Mouse (Mus musculus): ENCODE measurements around the gene Nos1. TPM values are rescaled to one million over a fixed set of nuclear protein-coding genes. Genes with fewer than 3 reads are reported as not detected.
"Not testable (repeated sequence)": the region's sequence is repeated elsewhere in the genome, so short reads cannot be mapped to it uniquely, and the experiment has no call there.

Gene Nos1
- total RNA-seq, 1 experiment from 2014 or later = not detected

DNA sequence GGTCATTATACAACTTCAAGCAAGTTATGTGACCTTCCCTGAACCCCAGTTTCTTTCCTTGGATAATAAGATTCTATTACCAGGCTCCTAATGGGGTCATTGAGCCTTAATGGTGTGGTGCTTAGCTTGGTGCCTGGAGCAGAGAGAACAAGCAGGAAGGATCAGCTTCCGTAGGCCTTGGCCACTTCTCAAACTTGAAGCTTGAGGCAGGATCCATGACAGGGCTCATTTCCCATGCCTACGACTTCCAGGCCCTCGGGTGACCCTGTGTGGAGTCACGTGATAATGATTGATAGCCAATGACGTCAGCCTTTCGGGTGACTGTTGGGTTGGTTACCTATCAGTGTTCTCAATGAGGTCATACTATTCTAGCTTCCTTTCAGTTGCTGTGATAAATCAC lies 46.5 kb downstream of the Nos1 start:
- no peak for ATAC-seq (replicated peaks; ENCODE audit: insufficient number of reproducible peaks, low FRiP score, low TSS enrichment, poor library complexity, severe bottlenecking)

DNA sequence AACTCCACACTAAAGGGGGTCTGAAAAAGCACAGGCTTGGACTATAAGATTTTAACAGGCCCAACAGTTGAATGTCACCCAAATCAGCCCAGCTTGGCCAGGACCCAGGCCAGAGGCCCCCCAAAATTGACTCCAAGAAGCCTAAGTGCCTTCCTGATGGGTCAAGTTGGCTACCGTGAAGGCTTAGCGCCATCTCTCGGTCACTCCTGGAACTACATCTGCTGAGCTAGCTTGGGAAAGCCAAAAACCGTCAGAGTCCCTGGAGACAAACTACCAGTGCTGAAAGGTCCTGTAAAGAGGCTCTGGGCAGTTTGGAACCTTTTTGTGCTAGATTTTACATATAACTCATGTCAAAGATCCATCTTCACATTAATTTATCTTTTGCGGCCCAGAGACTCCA lies 56.1 kb downstream of the Nos1 start:
- ATAC-seq (replicated peaks; ENCODE audit: insufficient number of reproducible peaks, low FRiP score, low TSS enrichment, poor library complexity, severe bottlenecking) = no peak

DNA sequence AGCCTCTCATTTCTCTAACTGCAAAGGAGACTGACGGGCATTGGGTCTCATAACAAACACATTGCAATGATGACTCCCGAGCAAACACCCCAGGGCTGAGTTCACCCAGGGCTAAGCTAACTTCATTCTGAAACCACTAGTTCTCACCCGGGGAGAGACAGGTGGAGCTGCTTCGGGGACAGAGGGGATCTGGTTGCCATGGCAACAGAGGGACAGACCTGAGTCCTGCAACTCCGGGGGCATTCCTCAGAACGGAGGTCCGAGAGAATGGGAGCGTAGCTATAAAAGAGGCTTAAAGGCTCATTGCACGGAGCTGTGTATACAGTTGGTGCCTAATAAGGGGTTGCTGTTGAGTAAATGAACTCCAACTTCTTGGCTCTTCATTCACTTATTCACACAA lies 56.9 kb downstream of the Nos1 start:
- ATAC-seq (replicated peaks; ENCODE audit: insufficient number of reproducible peaks, low FRiP score, low TSS enrichment, poor library complexity, severe bottlenecking) = no peak

DNA sequence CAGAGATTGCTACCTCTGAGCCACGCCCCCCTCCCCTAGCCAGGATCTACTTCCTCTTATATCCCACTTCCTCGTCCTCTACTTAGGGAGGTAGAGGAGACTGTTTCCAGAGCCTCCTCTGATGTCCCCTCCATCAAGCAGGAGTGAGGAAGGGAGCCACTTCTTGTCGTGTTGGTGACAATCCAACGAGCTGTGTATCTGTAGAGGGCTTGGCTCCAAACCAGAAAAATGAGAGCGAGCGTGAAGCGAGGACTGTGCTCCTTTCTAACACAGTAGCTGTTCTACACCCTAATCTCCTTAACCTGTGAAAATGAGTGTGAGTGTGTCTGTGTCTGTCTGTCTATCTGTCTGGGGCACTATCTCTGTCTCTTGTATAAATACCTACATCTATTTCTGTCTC lies 58.7 kb downstream of the Nos1 start:
- no peak for ATAC-seq (replicated peaks; ENCODE audit: insufficient number of reproducible peaks, low FRiP score, low TSS enrichment, poor library complexity, severe bottlenecking)

DNA sequence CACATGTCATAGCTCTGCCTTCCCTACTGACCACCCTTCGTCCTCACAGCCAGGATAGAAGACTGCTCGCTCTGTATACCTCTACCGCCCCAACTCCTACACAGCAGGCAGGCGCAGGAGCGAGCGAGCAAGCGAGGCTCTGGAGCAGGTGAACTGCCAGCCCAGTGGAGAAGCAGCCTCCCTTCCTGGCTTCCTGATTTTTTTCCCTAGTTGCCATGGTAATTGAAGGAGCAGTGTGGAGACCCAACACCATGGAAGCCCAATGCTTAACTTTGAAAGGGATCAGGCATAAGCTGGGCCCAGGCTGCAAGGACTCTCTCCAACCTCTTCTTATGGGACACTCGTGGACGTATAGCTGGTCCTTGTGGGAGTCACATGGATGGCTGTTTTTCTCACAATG lies 59.4 kb downstream of the Nos1 start:
- no peak for ATAC-seq (replicated peaks; ENCODE audit: insufficient number of reproducible peaks, low FRiP score, low TSS enrichment, poor library complexity, severe bottlenecking)

DNA sequence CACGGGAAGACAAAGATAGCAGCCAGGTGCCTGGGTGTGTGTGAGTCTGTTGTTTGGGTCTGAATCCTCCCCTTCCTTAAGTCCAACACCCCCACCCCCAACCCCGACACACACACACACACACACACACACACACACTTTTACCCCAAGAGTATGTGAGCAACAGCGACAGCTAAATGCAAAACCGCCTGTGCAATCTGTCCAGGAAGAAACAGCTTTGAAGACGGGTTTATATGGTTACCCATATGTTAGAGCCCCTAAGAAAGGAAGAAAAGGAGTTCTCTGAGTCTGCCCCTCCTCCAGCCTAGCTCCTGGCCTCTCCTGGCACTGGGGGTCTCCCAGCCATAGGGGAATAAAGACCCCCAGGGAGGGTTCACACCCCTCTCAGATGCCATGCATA lies 60.2 kb downstream of the Nos1 start:
- ATAC-seq (replicated peaks; ENCODE audit: insufficient number of reproducible peaks, low FRiP score, low TSS enrichment, poor library complexity, severe bottlenecking) = no peak

DNA sequence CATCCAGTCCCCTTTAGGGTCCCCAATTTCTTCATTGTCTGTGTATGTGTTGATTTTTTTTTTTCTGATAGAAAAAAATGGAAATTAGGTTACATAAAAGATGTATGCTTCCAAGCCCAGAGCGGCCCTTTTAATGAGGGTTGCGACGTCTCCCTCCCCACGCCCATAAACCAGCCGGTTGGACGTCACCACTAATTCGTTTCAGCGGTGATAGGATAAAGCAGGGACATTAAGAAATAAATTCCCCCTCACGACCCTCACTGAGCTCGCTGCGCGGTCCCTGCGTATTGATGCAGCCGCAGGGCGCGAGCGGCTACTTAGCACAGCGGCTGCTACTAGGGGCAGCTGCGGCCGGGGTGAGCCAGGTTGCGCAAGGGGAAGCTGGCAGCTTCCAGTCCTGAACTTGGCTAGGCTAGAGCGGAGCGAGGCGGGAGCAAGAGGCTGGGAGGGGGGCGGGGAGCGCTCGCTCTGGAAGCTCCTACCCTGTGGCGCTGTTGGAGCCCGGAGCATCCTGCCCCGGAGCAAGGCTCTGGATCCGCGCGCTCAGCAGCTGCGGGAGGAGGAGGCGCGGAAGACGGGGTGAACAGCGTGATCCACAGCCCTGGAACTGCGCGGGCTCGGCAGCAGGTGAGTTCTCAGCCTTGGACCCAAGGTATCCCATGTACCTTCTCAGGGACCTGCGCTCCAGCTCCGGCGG lies 61.0 kb downstream of the Nos1 start:
- ATAC-seq (replicated peaks; ENCODE audit: insufficient number of reproducible peaks, low FRiP score, low TSS enrichment, poor library complexity, severe bottlenecking) = no peak

DNA sequence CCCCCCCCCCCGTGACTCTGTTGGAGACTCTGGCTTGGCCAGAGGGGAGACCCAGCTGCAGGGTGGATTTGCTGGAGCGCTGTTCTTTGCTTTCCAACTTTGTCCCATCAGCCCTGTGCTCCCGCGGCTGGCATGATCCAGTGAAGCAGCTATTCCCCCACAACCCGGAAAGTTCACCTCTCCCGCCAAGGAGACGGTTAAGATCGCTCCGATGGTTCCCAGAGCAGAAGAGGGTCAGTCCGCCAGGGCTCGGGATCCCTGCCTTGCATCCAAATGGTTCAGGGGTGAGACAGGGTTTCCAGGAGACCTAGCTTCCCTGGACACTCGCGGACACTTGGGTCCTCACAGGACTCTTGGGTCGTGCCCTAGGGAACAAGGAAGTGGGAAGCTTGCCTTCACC lies 61.9 kb downstream of the Nos1 start:
- ATAC-seq (replicated peaks; ENCODE audit: insufficient number of reproducible peaks, low FRiP score, low TSS enrichment, poor library complexity, severe bottlenecking) = no peak

DNA sequence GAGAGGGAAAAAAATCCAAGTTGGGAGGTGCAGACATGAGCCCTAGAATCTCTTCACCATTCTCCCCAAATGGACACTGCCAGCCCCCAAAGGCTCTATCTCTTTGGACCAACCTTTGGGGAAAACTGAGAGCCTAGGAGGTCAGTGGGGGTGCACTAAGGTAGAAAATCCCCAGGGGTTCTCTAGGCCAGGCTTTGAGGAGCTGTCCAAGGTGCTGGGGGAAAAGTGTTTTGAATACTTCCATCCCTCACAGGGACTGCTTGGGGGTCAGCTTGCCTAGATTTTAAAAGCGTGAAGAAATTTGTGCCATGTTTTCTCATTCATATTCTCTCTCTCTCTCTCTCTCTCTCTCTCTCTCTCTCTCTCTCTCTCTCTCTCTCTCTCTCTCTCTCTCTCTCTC lies 63.8 kb downstream of the Nos1 start:
- ATAC-seq (replicated peaks; ENCODE audit: insufficient number of reproducible peaks, low FRiP score, low TSS enrichment, poor library complexity, severe bottlenecking) = no peak

DNA sequence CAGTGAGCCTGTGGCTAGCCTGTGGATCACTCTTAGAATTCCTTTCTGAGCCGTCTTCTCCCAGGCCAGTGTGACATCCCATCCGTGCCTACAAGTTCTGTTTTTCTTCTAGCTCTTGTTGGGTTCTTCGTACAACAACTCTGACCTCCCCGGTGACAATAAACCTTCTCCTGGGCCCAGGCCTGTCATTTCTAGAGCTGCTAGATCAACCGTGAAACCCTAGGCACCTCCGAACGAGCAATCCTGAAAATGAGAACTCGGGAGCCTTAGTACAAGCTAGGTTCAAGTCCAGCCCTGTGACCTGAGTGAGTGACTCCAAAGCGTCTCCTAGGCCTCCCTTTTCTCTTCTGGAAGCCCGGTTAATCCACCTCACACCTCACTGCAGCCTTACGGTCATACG lies 69.6 kb downstream of the Nos1 start:
- no peak for ATAC-seq (replicated peaks; ENCODE audit: insufficient number of reproducible peaks, low FRiP score, low TSS enrichment, poor library complexity, severe bottlenecking)

DNA sequence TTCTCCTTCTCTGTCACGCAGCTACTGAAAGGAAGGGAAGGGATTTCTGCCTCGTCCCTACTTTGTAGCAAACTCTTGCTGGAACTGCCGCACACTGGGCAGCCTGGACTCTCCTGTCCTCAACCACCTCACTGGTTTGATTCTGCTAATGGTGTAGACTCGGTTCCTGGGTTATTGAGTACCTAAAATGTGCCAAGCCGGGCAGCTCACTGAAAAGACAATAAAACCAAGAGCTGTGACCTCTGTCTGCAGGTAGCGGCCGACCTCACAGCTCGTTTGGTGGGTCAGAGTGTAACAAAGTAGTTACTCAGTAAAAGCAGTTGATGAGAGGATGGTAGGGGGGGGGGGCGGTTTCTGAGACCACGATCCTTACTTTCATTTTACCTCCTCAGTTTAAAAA lies 72.9 kb downstream of the Nos1 start:
- ATAC-seq (replicated peaks; ENCODE audit: insufficient number of reproducible peaks, low FRiP score, low TSS enrichment, poor library complexity, severe bottlenecking) = no peak

DNA sequence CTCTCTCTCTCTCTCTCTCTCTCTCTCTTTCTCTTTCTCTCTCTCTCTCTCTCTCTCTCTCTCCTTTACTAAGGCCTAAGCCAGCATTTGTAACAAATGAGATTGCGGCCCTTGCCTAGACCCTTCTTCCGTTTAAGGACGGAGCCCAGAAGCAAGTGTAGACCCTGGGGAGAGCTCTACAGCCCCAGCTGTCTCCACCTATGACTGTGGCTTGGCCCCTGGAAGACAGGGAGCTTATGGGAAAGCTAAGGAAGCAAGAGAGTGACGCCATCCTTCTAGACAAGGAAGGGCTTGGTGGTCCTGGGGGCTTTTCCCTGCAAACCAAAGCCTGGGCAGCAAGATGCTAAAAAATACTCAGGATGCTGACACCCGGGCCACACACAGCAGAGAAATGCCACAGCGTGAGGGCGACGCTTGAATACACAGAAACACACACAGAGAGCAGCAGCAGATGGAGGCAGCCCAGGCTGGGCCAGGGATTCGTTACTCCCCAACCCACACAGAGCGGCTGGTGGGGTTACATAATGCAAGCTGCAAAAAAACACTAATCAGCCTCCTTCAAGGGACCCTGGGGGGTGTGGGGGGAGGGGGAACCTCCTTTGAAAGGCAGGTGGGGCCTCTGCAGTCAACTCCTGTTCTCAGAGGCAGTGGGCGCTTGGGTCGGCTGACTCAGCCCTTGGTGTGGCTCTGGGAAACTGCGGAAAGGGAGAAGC lies 83.9 kb downstream of the Nos1 start:
- no peak for ATAC-seq (replicated peaks; ENCODE audit: insufficient number of reproducible peaks, low FRiP score, low TSS enrichment, poor library complexity, severe bottlenecking)

DNA sequence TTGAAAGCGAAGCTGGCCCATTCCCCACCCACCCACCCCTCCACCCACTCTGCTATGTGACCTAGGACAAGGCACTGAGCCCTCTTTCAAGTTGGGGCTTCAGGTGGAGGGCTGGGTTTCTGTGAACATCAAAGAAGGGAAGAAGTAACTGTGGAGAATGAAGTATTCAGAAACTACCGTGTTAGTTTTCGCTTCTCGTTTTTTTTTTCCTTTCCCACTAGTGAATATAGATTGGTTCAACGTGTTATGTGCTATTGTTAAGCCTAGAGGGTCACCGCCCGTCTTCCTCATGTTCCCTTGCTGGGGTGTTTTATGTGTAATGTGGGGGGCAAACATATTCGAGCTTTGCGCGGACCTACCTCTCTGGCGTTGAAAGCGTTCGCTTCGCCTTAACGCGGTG lies 85.0 kb downstream of the Nos1 start:
- ATAC-seq (replicated peaks; ENCODE audit: insufficient number of reproducible peaks, low FRiP score, low TSS enrichment, poor library complexity, severe bottlenecking) = no peak

DNA sequence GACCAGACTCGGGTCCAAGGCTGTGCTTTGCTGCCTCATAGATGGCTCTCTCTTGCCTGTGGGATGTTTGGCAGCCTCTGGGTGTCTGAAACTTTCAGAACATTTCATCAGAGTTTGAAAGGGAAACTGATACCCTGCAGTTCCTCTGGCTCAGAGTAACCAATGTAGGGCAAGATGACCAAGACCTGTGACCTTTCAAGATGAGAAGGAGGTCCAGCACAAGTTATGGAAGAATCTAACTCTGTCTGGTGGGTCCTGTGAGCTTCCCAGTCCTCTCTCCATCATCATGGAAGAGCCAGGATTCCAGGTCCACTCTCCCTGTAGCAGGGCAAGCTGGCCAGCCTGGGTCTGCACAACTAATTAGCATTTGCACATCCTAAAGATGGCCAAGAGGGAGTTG lies 90.8 kb downstream of the Nos1 start:
- ATAC-seq (replicated peaks; ENCODE audit: insufficient number of reproducible peaks, low FRiP score, low TSS enrichment, poor library complexity, severe bottlenecking) = no peak

DNA sequence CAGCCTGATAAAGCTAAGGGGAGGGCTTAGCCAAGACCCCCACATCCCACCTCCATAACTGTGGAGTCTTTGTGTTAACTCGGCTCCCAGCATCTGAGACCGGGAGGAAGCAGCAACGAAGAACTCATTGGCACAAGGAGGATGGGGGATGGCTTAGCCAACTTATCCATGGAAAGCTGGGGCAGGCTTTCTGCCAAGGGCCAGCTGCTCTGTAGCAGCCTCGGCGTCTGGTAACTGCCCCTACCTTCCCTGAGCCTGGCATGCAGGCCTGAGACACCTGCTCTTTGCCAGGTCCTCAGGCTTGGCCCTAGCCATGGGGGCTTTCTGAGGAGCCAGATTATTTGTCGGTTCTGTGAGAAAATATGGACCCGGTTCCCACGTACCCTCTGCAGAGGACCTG lies 93.0 kb downstream of the Nos1 start:
- ATAC-seq (replicated peaks; ENCODE audit: insufficient number of reproducible peaks, low FRiP score, low TSS enrichment, poor library complexity, severe bottlenecking) = no peak

DNA sequence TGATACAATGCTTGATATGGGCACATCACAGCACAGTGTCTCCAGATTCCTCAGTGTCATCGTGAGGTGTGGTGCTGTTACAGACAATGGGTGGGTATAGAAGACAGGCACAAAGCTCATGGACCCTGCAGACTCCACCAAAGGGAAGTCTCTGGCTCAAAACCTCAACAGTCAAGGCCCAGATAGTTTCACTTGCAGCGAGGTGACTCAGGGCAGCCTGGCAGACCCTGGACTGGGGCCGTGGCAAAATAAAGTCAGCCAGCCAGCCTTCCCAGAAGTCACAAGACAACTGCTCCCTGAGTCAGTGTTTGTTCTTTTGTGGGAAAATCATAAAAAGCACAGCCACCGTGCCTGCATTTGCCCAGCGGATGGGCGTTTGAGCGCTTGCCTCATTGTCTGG lies 93.4 kb downstream of the Nos1 start:
- no peak for ATAC-seq (replicated peaks; ENCODE audit: insufficient number of reproducible peaks, low FRiP score, low TSS enrichment, poor library complexity, severe bottlenecking)

DNA sequence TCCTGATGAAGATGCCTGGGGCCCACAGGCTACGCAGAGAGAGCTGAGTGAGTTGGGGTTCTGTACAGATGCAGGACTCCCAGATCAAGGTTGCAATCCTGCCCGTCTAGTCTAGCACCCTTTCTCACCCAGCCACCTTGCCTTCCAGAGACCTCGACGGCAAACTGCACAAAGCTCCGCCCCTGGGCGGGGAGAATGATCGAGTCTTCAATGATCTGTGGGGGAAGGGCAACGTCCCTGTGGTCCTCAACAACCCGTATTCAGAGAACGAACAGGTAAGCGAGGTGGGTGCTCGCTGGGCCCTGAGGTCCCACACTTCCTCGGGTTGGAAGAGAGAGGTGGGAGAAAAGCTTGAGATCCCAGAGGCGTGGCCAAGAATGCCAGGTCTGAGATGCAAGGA lies 98.3 kb downstream of the Nos1 start:
- no peak for ATAC-seq (replicated peaks; ENCODE audit: insufficient number of reproducible peaks, low FRiP score, low TSS enrichment, poor library complexity, severe bottlenecking)

DNA sequence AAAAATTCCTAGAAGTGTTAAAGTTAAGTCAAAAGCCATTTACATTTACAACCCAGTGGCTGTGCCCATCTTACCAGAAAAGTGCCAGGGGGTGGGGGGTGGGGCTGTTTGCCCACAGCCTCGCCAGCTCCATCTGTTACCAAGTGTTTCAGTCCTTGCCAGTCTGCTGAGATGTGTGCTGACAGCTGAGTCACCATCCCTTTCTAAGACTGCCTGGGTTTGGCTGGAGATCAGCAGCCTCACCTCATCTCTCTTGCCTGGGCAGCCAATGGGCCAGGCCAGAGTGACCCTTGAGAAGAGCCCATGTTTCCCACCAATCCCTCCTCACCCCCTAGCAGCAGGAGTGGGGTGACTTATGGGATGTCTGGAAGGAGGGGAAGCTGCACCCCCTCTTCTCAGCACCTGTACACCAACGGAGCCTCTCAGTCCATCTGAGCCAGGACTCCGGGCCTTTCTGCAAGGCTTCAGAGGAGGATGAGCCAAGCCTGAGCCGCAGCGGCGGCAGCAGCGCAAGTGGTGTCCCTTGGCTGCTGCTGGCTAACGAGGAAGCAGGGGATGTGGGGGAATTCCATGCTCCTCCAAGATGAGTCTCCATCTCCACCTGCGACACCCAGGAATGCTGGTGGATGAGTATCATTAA lies 100.2 kb downstream of the Nos1 start:
- ATAC-seq (replicated peaks; ENCODE audit: insufficient number of reproducible peaks, low FRiP score, low TSS enrichment, poor library complexity, severe bottlenecking) = no peak

DNA sequence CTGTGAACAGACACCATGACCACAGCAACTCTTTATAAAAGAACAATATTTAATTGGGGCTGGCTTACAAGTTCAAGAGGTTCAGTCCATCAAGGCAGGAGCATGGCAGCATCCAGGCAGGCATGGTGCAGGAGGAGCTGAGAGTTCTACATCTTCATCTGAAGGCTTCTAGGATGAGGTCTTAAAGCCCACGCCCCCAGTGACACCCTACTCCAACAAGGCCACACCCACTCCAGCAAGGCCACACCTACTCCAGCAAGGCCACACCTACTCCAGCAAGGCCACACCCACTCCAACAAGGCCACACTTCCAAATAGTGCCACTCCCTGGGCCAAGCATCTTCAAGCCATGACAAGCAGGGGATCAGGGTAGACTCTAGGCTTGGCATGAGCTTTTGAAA lies 101.6 kb downstream of the Nos1 start:
- ATAC-seq (replicated peaks; ENCODE audit: insufficient number of reproducible peaks, low FRiP score, low TSS enrichment, poor library complexity, severe bottlenecking) = not testable (repeated sequence)

DNA sequence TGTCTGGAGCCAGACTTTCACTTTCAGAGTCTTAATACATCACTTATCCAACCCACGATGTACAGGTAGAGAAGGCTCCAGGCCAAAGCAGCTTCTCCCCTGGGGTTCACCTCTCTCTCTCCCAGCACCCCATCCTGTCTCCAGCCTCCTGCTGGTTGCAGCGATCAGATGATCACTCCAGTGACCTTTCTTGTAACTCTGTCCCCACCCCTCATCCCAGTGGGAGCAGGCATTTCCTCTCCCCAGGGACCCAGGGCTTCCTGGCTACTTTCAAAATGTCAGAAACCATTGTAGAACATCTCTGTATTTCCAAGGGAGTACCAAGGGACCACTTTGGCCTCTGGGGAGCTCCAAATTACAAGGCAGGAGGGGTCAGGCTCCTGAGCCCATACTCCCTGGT lies 104.2 kb downstream of the Nos1 start:
- no peak for ATAC-seq (replicated peaks; ENCODE audit: insufficient number of reproducible peaks, low FRiP score, low TSS enrichment, poor library complexity, severe bottlenecking)
